ENCODE assay signal across 14 mouse cellular contexts in genomic region chr19:3609826-3610225, GRCm38 (mm10).
DNase-seq lines count a peak whose midpoint lies in the region.
"Had no signal": no experiment of that assay in that cellular context is flagged by ENCODE, and none has a peak within 500 bp of the region (broad histone marks: within the 10 kb centered on the region; RNA-seq: fewer than 3 reads in every experiment).

No protein-coding gene starts in this region.

- DNase-seq in cerebellum, postnatal 10 days, result peak; percentile 28 to 34
- DNase-seq in cerebellum, adult 11 months, result no peak
- peak; percentile 19 for DNase-seq in kidney, postnatal 14 days
- no peak for DNase-seq in kidney, adult 18-20 months
- DNase-seq in urinary bladder, postnatal 14 days (ENCODE audit: low spot score), result peak; percentile 32
- DNase-seq in urinary bladder, adult 18-20 months (ENCODE audit: low spot score in 2 of 2), result no peak
- no peak for DNase-seq in thymus, postnatal 36 days
- DNase-seq: adrenal gland, postnatal 14 days; cerebellum, adult 9-10 months; gastrocnemius, postnatal 25 days; heart, adult 2 months; heart, postnatal 14 days; lung, embryonic 14.5 days; thymus, adult 2 months had no signal

Comparison
In these comparisons a context has a peak if more than half of its experiments do, and no peak if none do; other contexts are left out.
1. DNase-seq: peak in cerebellum, postnatal 10 days (2 of 2), kidney, postnatal 14 days (single experiment) and urinary bladder, postnatal 14 days (single experiment); none in cerebellum, adult 11 months (single experiment), kidney, adult 18-20 months (single experiment), urinary bladder, adult 18-20 months (0 of 2) and thymus, postnatal 36 days (0 of 2).